Mouse (Mus musculus): Measurements from ENCODE around the gene Olfr976. TPM values are rescaled to one million over a fixed set of nuclear protein-coding genes. Genes with fewer than 3 reads are reported as not detected.

The Olfr976 gene
- not detected for polyA plus RNA-seq (2017; shearing (Covaris generic))

DNA sequence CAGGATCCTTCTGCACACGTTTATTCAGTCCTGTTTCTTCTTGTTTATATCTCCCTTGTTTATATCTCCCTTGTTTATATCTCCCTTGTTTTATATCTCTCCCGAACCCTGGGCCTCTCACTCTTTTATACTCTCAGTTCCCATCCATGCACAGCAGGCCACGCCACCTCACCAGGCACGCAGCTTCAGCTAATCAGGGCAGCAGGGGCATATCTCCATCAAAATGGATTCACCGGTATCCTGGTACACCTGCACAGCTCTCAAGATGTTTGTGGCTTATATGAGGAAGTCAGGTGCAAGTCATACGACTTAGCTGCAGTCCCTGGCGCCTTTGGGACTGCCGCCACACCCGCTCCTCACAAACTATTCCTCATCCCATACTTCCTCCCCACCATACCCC, at the start of gene Olfr976:
TSS of gene Olfr976 (minus strand) at position 101 of the 400 bp plus-strand sequence.

DNA sequence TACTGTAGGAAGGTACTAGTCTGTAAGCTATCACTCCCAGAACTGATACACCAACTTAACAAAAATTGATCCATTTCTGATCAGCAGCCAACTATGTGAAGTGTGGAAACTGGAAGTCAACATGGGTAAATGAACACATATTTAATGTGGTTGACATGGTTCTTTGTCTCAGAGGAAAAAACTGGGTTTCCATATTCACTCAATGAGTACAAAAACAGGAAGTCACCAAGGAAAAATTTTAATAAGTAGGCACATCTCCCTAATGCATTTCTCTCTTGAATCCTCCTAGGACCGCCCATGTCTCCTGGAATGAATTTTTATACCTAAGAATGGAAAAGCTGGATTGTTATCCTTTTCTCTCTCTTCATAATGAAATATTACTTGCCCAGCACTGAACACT, 48.5 kb upstream of the Olfr976 start, which contains the start of gene Olfr980:
TSS of gene Olfr980 (minus strand) at position 101 of the 400 bp plus-strand sequence.

GRCm38 (mm10) chr9:40003365-40003764, 42.4 kb upstream of the Olfr976 start, which contains the start of gene Olfr979:
Gene Olfr979, minus strand, starts transcription at chr9:40003465.

GRCm38 (mm10) chr9:39991813-39992212, 30.9 kb upstream of the Olfr976 start, which contains the start of gene Olfr978:
Gene Olfr978, plus strand, starts transcription at chr9:39992113.

GRCm38 (mm10) chr9:39951946-39952345, 9.0 kb downstream of the Olfr976 start, which contains the start of gene Olfr975:
Gene Olfr975, minus strand, starts transcription at chr9:39952046.

GRCm38 (mm10) chr9:39937201-39937600, 23.7 kb downstream of the Olfr976 start, which contains the start of gene Olfr974:
Gene Olfr974, plus strand, starts transcription at chr9:39937501.

GRCm38 (mm10) chr9:39907036-39907435, 53.9 kb downstream of the Olfr976 start, which contains the start of gene Olfr229:
Gene Olfr229, plus strand, starts transcription at chr9:39907336.

Other genes starting within 250 kb of the Olfr976 start
- under 1 TPM in 1 of 2 experiments, not detected in 1; 0.12 TPM for gene Olfr965, start 249.8 kb downstream of the Olfr976 start, polyA plus RNA-seq (2017; shearing (Covaris generic))
- gene Olfr150, start 230.2 kb downstream of the Olfr976 start, polyA plus RNA-seq (2017; shearing (Covaris generic)): under 1 TPM in 1 of 2 experiments, not detected in 1; 0.17 TPM
- under 1 TPM in 1 of 2 experiments, not detected in 1; 0.15 TPM for gene Olfr967, start 214.9 kb downstream of the Olfr976 start, polyA plus RNA-seq (2017; shearing (Covaris generic))
- gene Olfr968, start 177.9 kb downstream of the Olfr976 start, polyA plus RNA-seq (2017; shearing (Covaris generic)): under 1 TPM in 1 of 2 experiments, not detected in 1; 0.45 TPM
- under 1 TPM in 1 of 2 experiments, not detected in 1; 0.39 TPM for gene Olfr969, start 170.2 kb downstream of the Olfr976 start, polyA plus RNA-seq (2017; shearing (Covaris generic))
- gene Olfr970, start 152.3 kb downstream of the Olfr976 start, polyA plus RNA-seq (2017; shearing (Covaris generic)): not detected
- gene Olfr971, start 124.3 kb downstream of the Olfr976 start, polyA plus RNA-seq (2017; shearing (Covaris generic)): under 1 TPM in 1 of 2 experiments, not detected in 1; 0.18 TPM
- gene Olfr972, start 94.7 kb downstream of the Olfr976 start, polyA plus RNA-seq (2017; shearing (Covaris generic)): not detected
- gene Olfr229, start 53.8 kb downstream of the Olfr976 start, polyA plus RNA-seq (2017; shearing (Covaris generic)): not detected
- under 1 TPM in 1 of 2 experiments, not detected in 1; 0.15 TPM for gene Olfr974, start 23.6 kb downstream of the Olfr976 start, polyA plus RNA-seq (2017; shearing (Covaris generic))
- gene Olfr975, start 9.1 kb downstream of the Olfr976 start, polyA plus RNA-seq (2017; shearing (Covaris generic)): not detected
- gene Olfr978, start 31.0 kb upstream of the Olfr976 start, polyA plus RNA-seq (2017; shearing (Covaris generic)): under 1 TPM in 1 of 2 experiments, not detected in 1; 0.49 TPM
- gene Olfr979, start 42.3 kb upstream of the Olfr976 start, polyA plus RNA-seq (2017; shearing (Covaris generic)): not detected
- not detected for gene Olfr980, start 48.4 kb upstream of the Olfr976 start, polyA plus RNA-seq (2017; shearing (Covaris generic))
- gene Olfr981, start 60.3 kb upstream of the Olfr976 start, polyA plus RNA-seq (2017; shearing (Covaris generic)): under 1 TPM in 1 of 2 experiments, not detected in 1; 0.15 TPM
- gene Olfr982, start 112.7 kb upstream of the Olfr976 start, polyA plus RNA-seq (2017; shearing (Covaris generic)): under 1 TPM; 0.05 to 0.10 TPM
- not detected for gene Olfr983, start 132.5 kb upstream of the Olfr976 start, polyA plus RNA-seq (2017; shearing (Covaris generic))
- under 1 TPM in 1 of 2 experiments, not detected in 1; 0.33 TPM for gene Olfr984, start 153.1 kb upstream of the Olfr976 start, polyA plus RNA-seq (2017; shearing (Covaris generic))
- gene Olfr985, start 169.1 kb upstream of the Olfr976 start, polyA plus RNA-seq (2017; shearing (Covaris generic)): not detected
- gene Tmem225, start 187.0 kb upstream of the Olfr976 start, polyA plus RNA-seq (2017; shearing (Covaris generic)): not detected
- not detected for gene Olfr986, start 219.8 kb upstream of the Olfr976 start, polyA plus RNA-seq (2017; shearing (Covaris generic))
- 1 to 10 TPM; 1.6 to 3.1 TPM for gene Zfp202, start 231.2 kb upstream of the Olfr976 start, polyA plus RNA-seq (2017; shearing (Covaris generic))